Mouse (Mus musculus): ENCODE measurements at regions not wholly inside any gene's neighbourhood (a gene's known extent, or its start where the extent isn't known, plus 50 kb on each side); places are given as distances from the start of the nearest gene placed in this dataset.

- peak; percentile 10 to 42 for DNase-seq
Measured at GRCm38 (mm10) chr2:178885686-178886085, 455.4 kb downstream of the Cdh26 start.

GRCm38 (mm10) chr2:178888704-178889103 is 458.4 kb downstream of the Cdh26 start:
- DNase-seq, result peak; percentile 18 to 19
- intact Hi-C loops (cut with DNase I), result loop anchor here (10.0 kb wide), 2 partner anchors 254 to 384 kb away; no protein-coding TSS in a partner anchor

More at GRCm38 (mm10) chr2:178885686-178886085, 455.4 kb downstream of the Cdh26 start:
- intact Hi-C loops (cut with DNase I), result loop anchor here (10.0 kb wide), 2 partner anchors 251 to 381 kb away; no protein-coding TSS in a partner anchor

GRCm38 (mm10) chr2:178902397-178902796 is 472.1 kb downstream of the Cdh26 start:
- DNase-seq, result no peak
- intact Hi-C loops (cut with DNase I), result no loop called here

- intact Hi-C loops (cut with DNase I), result no loop called here
- DNase-seq, result no peak
Measured at GRCm38 (mm10) chr2:178909325-178909724, 479.0 kb downstream of the Cdh26 start.

GRCm38 (mm10) chr2:178911646-178912045 is 481.3 kb downstream of the Cdh26 start:
- intact Hi-C loops (cut with DNase I), result no loop called here
- no peak for DNase-seq

- no peak for DNase-seq
- intact Hi-C loops (cut with DNase I), result no loop called here
Measured at GRCm38 (mm10) chr2:178916316-178917033, 486.1 kb downstream of the Cdh26 start.

- DNase-seq, result peak; percentile 9 to 15
- intact Hi-C loops (cut with DNase I), result no loop called here
Measured at GRCm38 (mm10) chr2:178924456-178925115, 494.3 kb downstream of the Cdh26 start.

GRCm38 (mm10) chr2:178927038-178927660 is 496.8 kb downstream of the Cdh26 start:
- no peak for DNase-seq
- intact Hi-C loops (cut with DNase I), result no loop called here

- no peak for DNase-seq
- intact Hi-C loops (cut with DNase I), result no loop called here
Measured at GRCm38 (mm10) chr2:178929033-178929432, 498.7 kb downstream of the Cdh26 start.

- intact Hi-C loops (cut with DNase I), result no loop called here
Measured at GRCm38 (mm10) chr2:178930125-178930524, 499.8 kb downstream of the Cdh26 start.

GRCm38 (mm10) chr2:178948471-178948870 is 493.8 kb upstream of the Cdh4 start:
- no peak for DNase-seq
- intact Hi-C loops (cut with DNase I), result no loop called here

More at GRCm38 (mm10) chr2:178930125-178930524, 499.8 kb downstream of the Cdh26 start:
- DNase-seq, result no peak

- intact Hi-C loops (cut with DNase I), result no loop called here
- no peak for DNase-seq
Measured at GRCm38 (mm10) chr2:178949103-178949502, 493.1 kb upstream of the Cdh4 start.

- intact Hi-C loops (cut with DNase I), result no loop called here
- no peak for DNase-seq
Measured at GRCm38 (mm10) chr2:178950304-178950703, 491.9 kb upstream of the Cdh4 start.

GRCm38 (mm10) chr2:178954420-178955067 is 487.7 kb upstream of the Cdh4 start:
- intact Hi-C loops (cut with DNase I), result no loop called here
- DNase-seq, result no peak

GRCm38 (mm10) chr2:178958829-178959228 is 483.4 kb upstream of the Cdh4 start:
- DNase-seq, result no peak
- intact Hi-C loops (cut with DNase I), result no loop called here

- no peak for DNase-seq
- intact Hi-C loops (cut with DNase I), result no loop called here
Measured at GRCm38 (mm10) chr2:178959603-178960002, 482.6 kb upstream of the Cdh4 start.

GRCm38 (mm10) chr2:178967584-178968365 is 474.5 kb upstream of the Cdh4 start:
- no peak for DNase-seq
- intact Hi-C loops (cut with DNase I), result no loop called here

GRCm38 (mm10) chr2:178969732-178970131 is 472.5 kb upstream of the Cdh4 start:
- intact Hi-C loops (cut with DNase I), result no loop called here

GRCm38 (mm10) chr2:178975366-178975765 is 466.9 kb upstream of the Cdh4 start:
- intact Hi-C loops (cut with DNase I), result no loop called here

More at GRCm38 (mm10) chr2:178969732-178970131, 472.5 kb upstream of the Cdh4 start:
- no peak for DNase-seq

GRCm38 (mm10) chr2:178976046-178976445 is 466.2 kb upstream of the Cdh4 start:
- DNase-seq, result no peak
- intact Hi-C loops (cut with DNase I), result no loop called here

More at GRCm38 (mm10) chr2:178975366-178975765, 466.9 kb upstream of the Cdh4 start:
- DNase-seq, result no peak
